Mouse (Mus musculus) cerebellum, postnatal 36 days (tissue): ENCODE data around the gene Aire.

Experiments
- DNase-seq, 2 experiments: peaks; one replicate each; pipeline ENCODE4 v3.0.0; 2021 to 2022; ENCODE audit warnings: mixed read lengths in 2 of 2

Aire gene

GRCm38 (mm10) chr10:78043406-78043836 is at the start of gene Aire:
Aire (minus strand) TSS chr10:78043610.
- DNase-seq: peak; percentile 35 to 59

GRCm38 (mm10) chr10:78092725-78093029 is 49.3 kb upstream of the Aire start:
- DNase-seq: no peak

GRCm38 (mm10) chr10:78091865-78092724 is 48.7 kb upstream of the Aire start:
- no peak for DNase-seq

- no peak for DNase-seq
Measured at GRCm38 (mm10) chr10:78090706-78091491, 47.5 kb upstream of the Aire start.

GRCm38 (mm10) chr10:78090246-78090645 is 46.8 kb upstream of the Aire start:
- no peak for DNase-seq

- no peak for DNase-seq
Measured at GRCm38 (mm10) chr10:78087101-78087511, 43.7 kb upstream of the Aire start.

GRCm38 (mm10) chr10:78086444-78087061 is 43.1 kb upstream of the Aire start:
- DNase-seq: no peak

GRCm38 (mm10) chr10:78085711-78086110 is 42.3 kb upstream of the Aire start:
- no peak for DNase-seq

GRCm38 (mm10) chr10:78084073-78084472 is 40.7 kb upstream of the Aire start:
- no peak for DNase-seq

GRCm38 (mm10) chr10:78079955-78080591 is 36.7 kb upstream of the Aire start:
- DNase-seq: no peak

- no peak for DNase-seq
Measured at GRCm38 (mm10) chr10:78078276-78078675, 34.9 kb upstream of the Aire start.

GRCm38 (mm10) chr10:78077862-78078261 is 34.5 kb upstream of the Aire start:
- no peak for DNase-seq

- no peak for DNase-seq
Measured at GRCm38 (mm10) chr10:78074977-78075376, 31.6 kb upstream of the Aire start.

- no peak for DNase-seq
Measured at GRCm38 (mm10) chr10:78074151-78074550, 30.7 kb upstream of the Aire start.

- DNase-seq: peak; percentile 55 to 69
Measured at GRCm38 (mm10) chr10:78069101-78070011, 25.9 kb upstream of the Aire start, which contains the start of gene Icosl. Icosl (plus strand) TSS chr10:78069302.

- no peak for DNase-seq
Measured at GRCm38 (mm10) chr10:78068541-78068940, 25.1 kb upstream of the Aire start.

GRCm38 (mm10) chr10:78067226-78067625 is 23.8 kb upstream of the Aire start:
- DNase-seq: no peak

- DNase-seq: no peak
Measured at GRCm38 (mm10) chr10:78063122-78063521, 19.7 kb upstream of the Aire start.

- no peak for DNase-seq
Measured at GRCm38 (mm10) chr10:78057056-78057455, 13.6 kb upstream of the Aire start.

GRCm38 (mm10) chr10:78054633-78055565 is 11.5 kb upstream of the Aire start:
- DNase-seq: no peak
